Mouse (Mus musculus): ENCODE results near the gene Myo15b. TPM values are rescaled to one million over a fixed set of nuclear protein-coding genes. Genes with fewer than 3 reads are reported as not detected.
A peak's percentile ranks its signal among the peaks of the same experiment; 100 is the strongest.
"Not testable (repeated sequence)": the region's sequence is repeated elsewhere in the genome, so short reads cannot be mapped to it uniquely, and the experiment has no call there.

Gene Myo15b
- total RNA-seq, 2 experiments from 2014 or later, result 1.1 to 6.8 TPM

DNA sequence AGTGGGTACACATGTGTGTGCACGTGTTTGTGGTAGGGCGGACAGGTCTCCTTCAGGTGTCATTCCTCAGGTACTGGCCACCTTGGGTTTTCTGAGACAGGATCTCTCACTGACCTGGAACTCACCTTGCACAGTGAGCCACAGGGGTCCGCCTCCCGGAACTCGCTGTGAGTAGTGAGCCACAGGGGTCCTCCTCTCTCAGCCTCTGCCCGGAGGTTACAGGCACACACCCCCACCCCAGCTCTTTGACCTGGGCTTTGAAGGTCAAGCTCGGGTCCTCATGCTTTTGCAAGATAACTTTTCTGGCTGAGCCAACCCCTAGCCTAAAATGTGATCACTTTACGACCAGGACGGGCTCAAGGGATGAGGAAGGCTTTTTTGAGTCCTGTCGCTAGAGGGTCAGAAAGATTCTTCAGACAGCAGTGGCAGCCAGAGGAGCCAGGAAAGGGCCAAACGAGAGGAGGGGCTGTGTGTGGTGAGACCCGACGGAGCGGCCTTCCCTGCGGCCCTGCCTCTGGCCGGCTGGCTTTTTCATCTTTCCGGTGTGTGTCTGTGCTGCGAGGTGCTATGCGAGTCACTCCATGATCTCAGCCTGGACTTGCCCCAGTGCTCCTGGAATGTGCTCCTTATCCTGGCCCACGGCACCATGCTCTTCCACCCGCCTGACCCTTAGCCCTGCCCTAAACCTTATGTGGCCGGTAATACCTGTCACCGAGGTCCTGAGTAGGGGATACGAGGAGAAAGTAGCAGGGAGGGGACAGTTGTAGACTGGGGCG, 27.5 kb upstream of the Myo15b start:
- DNase-seq (ENCODE audit: low spot score in 2 of 2), result no peak

GRCm38 (mm10) chr11:115831518-115831917, 26.7 kb upstream of the Myo15b start:
- DNase-seq (ENCODE audit: low spot score in 2 of 2), result no peak

DNA sequence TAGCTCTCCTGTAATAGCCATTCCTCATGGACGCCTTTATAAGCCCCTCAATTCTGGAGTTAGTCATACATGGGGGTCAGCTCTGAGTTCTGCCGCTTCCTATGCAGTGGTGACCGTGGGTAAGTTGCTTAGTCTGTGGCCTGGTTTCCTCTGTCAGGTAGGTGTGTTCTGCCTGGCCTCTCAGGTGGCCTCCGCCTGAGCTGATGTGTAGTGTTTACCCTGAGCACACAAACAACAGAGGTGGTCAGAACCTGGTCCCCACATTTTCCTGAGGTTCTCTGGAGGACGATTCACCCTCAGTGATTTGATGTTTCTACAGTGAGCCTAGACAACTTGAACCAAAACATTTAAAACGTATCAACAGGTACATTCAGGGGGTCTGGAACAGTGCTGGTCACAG, 26.1 kb upstream of the Myo15b start:
- no peak for DNase-seq (ENCODE audit: low spot score in 2 of 2)

DNA sequence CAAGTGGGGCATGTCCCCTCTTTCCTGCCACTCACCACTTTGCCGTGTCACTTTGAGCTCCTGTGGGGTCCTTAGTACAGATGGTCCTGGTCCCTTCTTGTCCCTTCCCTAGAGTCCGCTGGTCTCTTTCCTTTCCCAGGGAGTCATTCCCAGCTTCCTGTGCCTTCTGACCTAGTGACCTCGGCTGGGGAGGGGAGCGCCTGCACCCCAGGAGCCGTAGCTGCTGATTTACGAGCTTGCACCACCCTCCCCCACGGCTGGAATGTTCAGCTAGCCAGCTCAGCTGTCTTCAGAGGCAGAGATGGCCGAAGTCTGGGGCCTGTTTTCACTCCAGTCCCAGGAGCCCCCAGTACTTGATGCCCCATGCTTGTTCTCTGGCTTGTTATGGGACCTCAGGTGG, 25.7 kb upstream of the Myo15b start:
- DNase-seq (ENCODE audit: low spot score in 2 of 2), result no peak

- no peak for DNase-seq (ENCODE audit: low spot score in 2 of 2)
These were observed 25.1 kb upstream of the Myo15b start for GRCm38 (mm10) chr11:115833021-115833513.

- DNase-seq (ENCODE audit: low spot score in 2 of 2), result no peak
These were observed 24.2 kb upstream of the Myo15b start for GRCm38 (mm10) chr11:115834033-115834432.

GRCm38 (mm10) chr11:115836656-115837395, 21.4 kb upstream of the Myo15b start:
- DNase-seq (ENCODE audit: low spot score in 2 of 2), result no peak

- DNase-seq (ENCODE audit: low spot score in 2 of 2), result no peak
These were observed 20.4 kb upstream of the Myo15b start for GRCm38 (mm10) chr11:115837606-115838345.

DNA sequence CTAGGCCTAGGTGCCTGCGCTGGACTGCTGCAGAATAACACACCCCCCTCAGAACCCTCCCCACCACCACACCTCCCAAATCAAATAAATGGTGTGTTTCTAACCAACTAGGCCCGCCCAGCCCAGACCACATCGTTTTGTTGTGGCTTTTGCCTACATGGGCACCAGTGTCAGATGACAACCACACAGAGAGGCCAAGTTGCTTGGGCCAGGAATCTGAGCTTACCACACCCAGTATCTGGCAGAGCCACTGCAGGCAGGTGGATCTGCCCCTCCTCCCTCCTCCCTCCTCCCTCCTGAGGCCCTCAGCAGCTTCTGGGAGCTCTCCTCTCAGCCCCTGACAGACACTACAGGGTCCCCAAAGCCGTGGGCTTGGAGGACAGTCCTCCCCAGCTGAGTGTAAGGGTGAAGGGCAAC, 19.3 kb upstream of the Myo15b start:
- no peak for DNase-seq (ENCODE audit: low spot score in 2 of 2)

- no peak for DNase-seq (ENCODE audit: low spot score in 2 of 2)
These were observed 18.5 kb upstream of the Myo15b start for GRCm38 (mm10) chr11:115839732-115840131.

DNA sequence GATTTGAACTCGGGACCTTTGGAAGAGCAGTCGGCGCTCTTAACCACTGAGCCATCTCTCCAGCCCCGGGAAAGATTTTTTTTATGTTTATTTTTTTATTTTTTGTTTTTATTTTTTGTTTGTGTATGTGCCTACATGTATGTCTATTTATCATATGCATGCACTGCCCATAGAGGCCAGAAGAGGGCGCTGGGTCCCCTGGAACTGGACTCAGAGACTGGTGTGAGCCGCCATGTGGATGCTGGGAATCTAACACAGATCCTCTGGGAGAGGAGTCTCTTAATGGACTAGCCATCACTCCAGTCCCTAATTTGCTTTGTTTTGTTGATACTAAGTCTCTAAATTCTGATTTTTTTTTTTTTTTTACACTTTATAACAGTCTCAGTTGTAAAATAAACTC, 17.2 kb upstream of the Myo15b start:
- DNase-seq (ENCODE audit: low spot score in 2 of 2), result no peak

GRCm38 (mm10) chr11:115841961-115842550, 16.1 kb upstream of the Myo15b start:
- no peak for DNase-seq (ENCODE audit: low spot score in 2 of 2)

DNA sequence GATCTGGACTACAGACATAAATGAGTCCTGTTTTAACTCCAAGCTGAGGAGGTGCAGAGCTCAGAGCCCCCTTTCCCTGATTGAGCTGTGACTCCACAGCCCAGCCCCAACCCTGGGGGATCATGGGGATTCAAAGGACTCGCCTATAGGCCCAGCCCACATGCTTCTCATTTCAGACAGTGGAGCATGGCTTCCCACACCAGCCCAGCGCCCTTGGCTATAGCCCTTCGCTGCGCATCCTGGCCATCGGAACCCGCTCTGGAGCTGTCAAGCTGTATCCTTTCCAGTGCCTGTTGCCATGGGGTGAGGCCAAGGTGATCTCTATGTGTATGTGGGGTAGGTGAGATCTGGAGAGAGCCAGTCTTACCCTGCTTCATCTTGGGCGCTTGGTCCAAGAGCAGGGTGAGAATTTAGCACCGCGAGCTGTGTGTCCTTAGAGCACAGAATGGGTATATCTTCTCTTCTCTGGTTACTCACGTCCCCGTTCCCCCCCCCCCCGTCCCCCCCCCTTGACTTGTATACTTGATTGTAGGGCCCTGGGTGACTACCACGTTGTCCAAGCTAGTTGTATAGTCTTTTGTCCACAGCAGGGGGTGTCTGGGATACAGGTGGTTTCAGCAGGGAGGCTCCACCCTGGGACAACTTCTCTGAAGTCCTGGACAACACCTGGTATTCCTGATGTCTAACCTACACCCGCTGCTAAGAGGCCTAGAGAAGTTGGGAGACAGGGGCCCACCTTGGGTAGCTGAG, 14.9 kb upstream of the Myo15b start:
- no peak for DNase-seq (ENCODE audit: low spot score in 2 of 2)

- DNase-seq (ENCODE audit: low spot score in 2 of 2), result no peak
These were observed 14.3 kb upstream of the Myo15b start for GRCm38 (mm10) chr11:115843891-115844239.

DNA sequence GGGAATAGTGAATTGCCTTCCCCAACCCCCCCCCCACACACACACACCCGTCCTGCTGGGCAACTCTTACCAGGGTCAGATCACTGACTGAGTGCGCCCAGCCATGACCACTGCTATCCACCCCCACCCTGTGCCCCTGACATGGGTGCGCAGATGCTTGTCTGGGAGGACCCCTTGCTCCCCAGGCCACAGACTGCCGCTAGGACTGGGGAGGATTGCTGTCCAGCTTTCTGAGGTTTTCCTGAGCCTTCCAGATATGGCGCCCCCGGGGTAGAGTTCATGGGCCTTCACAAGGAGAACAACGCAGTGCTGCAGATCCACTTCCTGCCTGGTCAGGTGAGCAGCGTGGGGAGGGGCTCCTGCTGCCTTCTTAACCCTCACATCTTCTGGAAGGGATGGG, 14.0 kb upstream of the Myo15b start:
- DNase-seq (ENCODE audit: low spot score in 2 of 2), result no peak

GRCm38 (mm10) chr11:115845819-115846218, 12.4 kb upstream of the Myo15b start:
- DNase-seq (ENCODE audit: low spot score in 2 of 2), result no peak

DNA sequence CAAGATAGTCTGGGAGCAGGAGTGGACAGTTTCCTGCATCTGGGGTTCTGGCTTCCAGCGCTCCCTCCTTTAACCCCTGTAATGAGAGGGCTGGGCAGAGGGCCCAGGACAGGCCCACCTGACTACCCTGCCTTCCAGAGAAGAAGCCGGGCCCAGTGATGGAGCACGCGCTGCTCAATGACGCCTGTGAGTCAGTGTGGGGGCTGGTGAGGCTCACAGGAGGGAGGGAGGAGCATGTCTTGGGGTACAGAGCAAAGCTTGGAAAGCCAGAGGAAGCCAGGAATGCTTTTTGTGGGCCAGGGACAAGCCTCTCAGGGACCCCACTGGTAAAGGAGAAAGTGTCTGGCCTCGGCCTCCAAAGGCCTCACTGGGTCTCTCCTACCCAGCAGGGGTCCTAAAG, 3.5 kb upstream of the Myo15b start:
- DNase-seq (ENCODE audit: low spot score in 2 of 2), result no peak

GRCm38 (mm10) chr11:115857146-115857545, 1.1 kb upstream of the Myo15b start:
- DNase-seq (ENCODE audit: low spot score in 2 of 2), result not testable (repeated sequence)

DNA sequence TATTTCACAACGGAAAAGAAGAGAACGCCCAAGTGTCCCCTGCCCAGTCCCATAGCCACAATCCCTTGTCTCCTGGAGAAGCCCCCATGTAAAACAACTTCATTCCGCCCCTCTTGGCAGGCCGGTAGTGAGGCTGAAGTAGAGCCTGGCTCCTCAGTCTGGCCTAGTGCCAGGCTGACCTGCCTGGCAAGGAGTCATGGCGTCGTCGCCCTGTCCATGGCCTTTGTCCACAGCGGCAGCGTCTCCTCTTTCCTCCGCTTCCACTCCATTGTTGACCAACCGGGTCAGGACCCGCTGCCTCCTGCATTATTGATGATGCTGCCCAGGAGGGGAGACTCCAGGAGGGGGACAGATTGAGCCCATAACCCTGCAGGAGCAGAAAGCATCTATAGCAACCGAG, 270 bp upstream of the Myo15b start:
- DNase-seq (ENCODE audit: low spot score in 2 of 2), result no peak

DNA sequence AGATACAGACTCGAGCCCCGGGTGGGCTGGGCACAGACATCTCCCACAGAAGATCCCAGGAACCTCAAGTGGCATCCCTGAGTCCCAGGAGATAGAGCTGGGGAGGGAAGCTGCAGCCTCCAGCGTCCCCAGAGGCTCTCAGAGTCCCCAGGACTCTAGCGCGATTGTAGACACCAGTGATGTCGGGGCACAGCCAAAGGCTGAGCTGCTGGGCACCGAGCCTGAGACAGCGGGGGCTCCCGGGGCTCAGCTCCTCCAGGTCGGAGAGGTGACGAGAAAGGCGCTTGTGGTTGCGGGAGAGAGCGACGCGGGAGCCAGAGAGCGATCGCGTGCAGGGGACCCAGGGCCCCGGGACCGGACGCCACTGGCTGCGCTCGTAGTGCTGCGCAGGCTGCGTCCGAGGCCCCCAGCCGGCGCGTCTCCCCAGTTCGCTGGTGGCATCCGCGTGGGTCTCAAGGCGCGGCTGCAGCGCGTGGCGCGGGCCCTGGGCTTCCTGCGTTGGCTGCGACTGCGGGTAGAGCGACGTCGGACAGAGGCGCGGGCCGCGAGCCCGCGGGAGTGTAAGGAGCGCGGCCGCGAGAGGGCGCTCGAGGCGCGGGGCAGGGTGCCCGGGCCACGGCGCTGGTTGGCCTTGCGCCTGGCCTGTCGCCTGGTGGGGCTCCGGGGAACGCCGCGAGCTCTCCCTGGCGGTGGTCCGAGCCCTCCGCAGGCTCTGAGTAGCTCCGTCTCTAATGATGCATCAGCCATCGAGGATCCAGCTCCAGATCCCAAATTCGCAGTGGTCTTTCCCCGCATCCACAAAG, 1.1 kb downstream of the Myo15b start:
- DNase-seq (ENCODE audit: low spot score in 2 of 2), result peak; percentile 76 to 84
